Mouse (Mus musculus): ENCODE results near the gene Nod1.

DNA sequence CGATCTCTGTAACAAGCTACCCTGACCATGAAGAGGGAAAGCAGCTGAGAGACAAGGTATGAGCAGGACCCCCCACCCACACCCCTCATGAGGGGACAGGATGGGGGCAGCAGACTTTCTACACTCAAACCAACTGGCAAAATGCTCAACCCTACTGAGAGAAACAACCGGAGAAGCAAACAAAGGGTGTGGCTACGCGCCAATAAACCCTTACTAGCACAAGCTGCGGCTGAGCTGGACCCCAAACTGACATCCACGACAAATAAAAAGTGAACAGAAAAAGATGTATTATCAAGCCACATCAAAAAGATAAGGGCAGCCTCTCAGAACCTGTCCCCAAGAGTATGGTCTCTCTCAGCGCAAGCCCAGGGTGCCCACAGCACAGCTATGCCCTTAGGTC lies 32.3 kb downstream of the Nod1 start:
- TF ChIP-seq CTCF (IDR thresholded peaks at IDR 0.05; ENCODE audit: low read depth) (no peak), EP300 (IDR thresholded peaks at IDR 0.05; ENCODE audit: low read depth) (no peak)

Measured in heart, postnatal 0 days (tissue).